Mouse (Mus musculus) midbrain, postnatal 0 days (tissue): Measurements from ENCODE around the gene Ugt1a8. TPM values are rescaled to one million over a fixed set of nuclear protein-coding genes. Genes with fewer than 3 reads are reported as not detected.

Source experiments
- ATAC-seq: fragments of 200-750 bp; cut with Nextera tagmentation; 2 replicates; pipeline ENCODE4 v1.8.0; 2017; ENCODE audit warnings: moderate number of reproducible peaks, mild to moderate bottlenecking, moderate TSS enrichment, moderate library complexity; ENCODE audit not compliant: low FRiP score
- DNase-seq: peaks from one replicate; pipeline ENCODE4 v3.0.0-alpha.2; 2015; ENCODE audit warnings: low spot score
- H3K27ac ChIP-seq: fragments of 300-500 bp; sonication (generic); 2 replicates; pipeline ENCODE4 v1.5.1; 2014; ENCODE audit warnings: low read depth, mild to moderate bottlenecking, low read length, mixed read lengths
- H3K27me3 ChIP-seq: fragments of 300-500 bp; sonication (generic); 2 replicates; pipeline ENCODE4 v1.6.1; 2014; ENCODE audit warnings: low read length, control low read depth, mixed read lengths; ENCODE audit not compliant: insufficient read depth
- H3K36me3 ChIP-seq: fragments of 300-500 bp; sonication (generic); 2 replicates; pipeline ENCODE4 v1.6.1; 2014; ENCODE audit warnings: low read length, control low read depth, mixed read lengths; ENCODE audit not compliant: insufficient read depth
- H3K4me1 ChIP-seq: fragments of 300-500 bp; sonication (generic); 2 replicates; pipeline ENCODE4 v1.6.1; 2014; ENCODE audit warnings: mild to moderate bottlenecking, control low read depth, antibody characterized with exemption, low read length, mixed read lengths; ENCODE audit not compliant: insufficient read depth
- H3K4me2 ChIP-seq: fragments of 300-500 bp; sonication (generic); 2 replicates; pipeline ENCODE4 v1.6.1; 2014; ENCODE audit warnings: low read depth, mild to moderate bottlenecking, low read length, mixed read lengths; ENCODE audit not compliant: poor library complexity, severe bottlenecking
- H3K4me3 ChIP-seq: fragments of 300-500 bp; sonication (generic); 2 replicates; pipeline ENCODE4 v1.5.1; 2014; ENCODE audit warnings: low read depth, mild to moderate bottlenecking, low read length, moderate library complexity
- H3K9ac ChIP-seq: fragments of 300-500 bp; sonication (generic); replicated peaks from 2 replicates; pipeline ENCODE4 v1.6.1; 2014; ENCODE audit warnings: mild to moderate bottlenecking, low read length, moderate library complexity, mixed read lengths; ENCODE audit not compliant: poor library complexity, severe bottlenecking
- H3K9me3 ChIP-seq: fragments of 300-500 bp; sonication (generic); 2 replicates; pipeline ENCODE4 v1.6.1; 2016; ENCODE audit warnings: low read length, control low read depth
- CTCF ChIP-seq: IDR thresholded peaks from 2 replicates; pipeline ENCODE4 v1.5.1; 2016; ENCODE audit warnings: antibody characterized with exemption, mild to moderate bottlenecking
- WGBS: fragments of 180-500 bp; shearing (Covaris S2); extraction: QIAGEN DNeasy Blood & Tissue Kit; methylation state at CpG from one replicate; pipeline ENCODE4 v1.1.7; 2014; 5-methylcytosine and 5-hydroxymethylcytosine counted together
- polyA plus RNA-seq: library from polyadenylated mRNA; unstranded; fragments of >200 nt; fragmentation: Nextera tagmentation; extraction: Ambion mirVana; gene quantifications from 2 replicates; pipeline ENCODE4 v1.2.1, GENCODE M21; 2015
- total RNA-seq: library from RNA; depleted of rRNA; stranded (reverse); fragments of >200 nt; gene quantifications from 2 replicates; pipeline ENCODE4 v1.2.3, GENCODE M21; 2014

The Ugt1a8 gene
- total and polyA plus RNA-seq, 2 experiments from 2014 or later = not detected

DNA sequence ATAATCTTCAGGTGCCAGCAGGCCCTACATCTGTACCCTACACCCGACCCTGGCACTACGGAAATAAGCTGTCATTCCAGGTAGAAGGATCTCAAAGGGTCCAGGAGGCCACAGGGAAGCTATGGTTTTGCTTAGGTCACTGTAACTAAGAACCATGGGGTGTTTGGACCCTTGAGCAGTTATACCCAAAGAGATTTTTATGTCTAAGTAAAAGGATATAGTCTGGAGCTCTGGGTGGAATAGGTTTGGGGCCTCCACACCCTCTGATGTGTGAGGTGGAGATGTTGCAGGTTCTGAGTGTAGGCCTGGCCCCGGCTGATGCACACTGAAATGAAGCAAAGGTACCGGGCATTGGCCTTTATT lies 146.6 kb downstream of the Ugt1a8 start:
- H3K4me2 ChIP-seq = no peak overlapping the region
- ATAC-seq = no peak
- no peaks in the 10 kb centered on the region for H3K27me3 ChIP-seq
- H3K4me3 ChIP-seq = no peak overlapping the region
- H3K4me1 ChIP-seq = no peaks in the 10 kb centered on the region
- H3K36me3 ChIP-seq = no peaks in the 10 kb centered on the region
- no peak for TF ChIP-seq CTCF
- H3K9ac ChIP-seq = no peak overlapping the region
- H3K9me3 ChIP-seq = peaks cover 98% of the 10 kb centered on the region
- no peak for DNase-seq
- no peak overlapping the region for H3K27ac ChIP-seq
- 62% methylated on average over 4 of the region's 4 CpGs for WGBS

- TF ChIP-seq CTCF = no peak
- no peak overlapping the region for H3K27ac ChIP-seq
- WGBS = 41% methylated on average over 5 of the region's 5 CpGs
- ATAC-seq (no peak), DNase-seq (no peak)
- H3K9me3 ChIP-seq = peaks cover 98% of the 10 kb centered on the region
- H3K4me3 ChIP-seq = no peak overlapping the region
- no peaks in the 10 kb centered on the region for H3K36me3 ChIP-seq
- no peaks in the 10 kb centered on the region for H3K27me3 ChIP-seq
- no peak overlapping the region for H3K9ac ChIP-seq
- no peak overlapping the region for H3K4me2 ChIP-seq
- no peaks in the 10 kb centered on the region for H3K4me1 ChIP-seq
Observed at GRCm38 (mm10) chr1:88234646-88235045, 147.0 kb downstream of the Ugt1a8 start.

GRCm38 (mm10) chr1:88235046-88235893 lies 147.7 kb downstream of the Ugt1a8 start:
- ATAC-seq = peak; percentile 11
- 63% methylated on average over 11 of the region's 11 CpGs for WGBS

DNA sequence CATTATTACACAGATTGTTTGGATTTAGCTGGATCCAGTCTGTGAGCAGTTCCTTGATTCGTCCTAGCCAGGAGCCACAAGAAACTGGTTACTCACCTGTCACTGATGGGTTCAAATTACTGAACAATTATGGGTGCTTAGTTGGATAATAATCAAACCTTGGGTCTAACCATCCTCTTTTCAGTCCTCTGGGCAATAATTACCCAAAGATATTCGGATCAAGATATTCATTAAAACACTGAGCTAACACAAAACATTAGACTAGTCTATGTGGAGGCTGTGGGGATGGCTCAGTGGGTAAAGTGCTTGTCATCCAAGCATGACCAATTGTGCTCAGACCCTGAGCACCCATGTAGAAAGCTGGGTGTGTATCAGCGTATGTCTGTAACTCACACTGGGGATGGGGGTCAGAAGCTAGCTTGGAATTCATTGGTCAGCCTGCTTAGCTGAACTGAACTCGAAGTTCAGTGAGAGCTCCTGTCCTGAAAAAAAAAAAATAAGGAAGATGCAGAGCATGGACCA lies 148.3 kb downstream of the Ugt1a8 start:
- no peak overlapping the region for H3K27ac ChIP-seq
- H3K9ac ChIP-seq = no peak overlapping the region
- no peaks in the 10 kb centered on the region for H3K4me1 ChIP-seq
- 60% methylated on average over 4 of the region's 4 CpGs for WGBS
- no peak for TF ChIP-seq CTCF
- H3K27me3 ChIP-seq = no peaks in the 10 kb centered on the region
- no peak overlapping the region for H3K4me3 ChIP-seq
- no peak for ATAC-seq
- H3K4me2 ChIP-seq = no peak overlapping the region
- H3K36me3 ChIP-seq = no peaks in the 10 kb centered on the region
- DNase-seq = no peak
- H3K9me3 ChIP-seq = peaks cover 98% of the 10 kb centered on the region

More at GRCm38 (mm10) chr1:88235046-88235893, 147.7 kb downstream of the Ugt1a8 start:
- Histone ChIP-seq H3K27me3 (no peaks in the 10 kb centered on the region), H3K4me3 (no peak overlapping the region), H3K4me2 (no peak overlapping the region), H3K9ac (no peak overlapping the region), H3K36me3 (no peaks in the 10 kb centered on the region), H3K9me3 (peaks cover 98% of the 10 kb centered on the region), H3K4me1 (no peaks in the 10 kb centered on the region), H3K27ac (no peak overlapping the region)
- DNase-seq = no peak
- TF ChIP-seq CTCF = no peak

GRCm38 (mm10) chr1:88237311-88237710 lies 149.7 kb downstream of the Ugt1a8 start:
- Histone ChIP-seq H3K4me2 (no peak overlapping the region), H3K27ac (no peak overlapping the region), H3K9ac (no peak overlapping the region), H3K36me3 (no peaks in the 10 kb centered on the region), H3K9me3 (peaks cover 97% of the 10 kb centered on the region), H3K4me1 (no peaks in the 10 kb centered on the region), H3K27me3 (no peaks in the 10 kb centered on the region), H3K4me3 (no peak overlapping the region)
- 76% methylated on average over 5 of the region's 5 CpGs for WGBS
- no peak for DNase-seq
- no peak for ATAC-seq
- TF ChIP-seq CTCF = no peak

- DNase-seq (no peak), ATAC-seq (no peak)
Observed at GRCm38 (mm10) chr1:88238771-88239170, 151.2 kb downstream of the Ugt1a8 start.

More at GRCm38 (mm10) chr1:88238771-88239170, 151.2 kb downstream of the Ugt1a8 start:
- Histone ChIP-seq H3K4me3 (no peak overlapping the region), H3K27ac (no peak overlapping the region), H3K27me3 (no peaks in the 10 kb centered on the region), H3K9me3 (peaks cover 97% of the 10 kb centered on the region), H3K4me1 (no peaks in the 10 kb centered on the region), H3K9ac (no peak overlapping the region), H3K36me3 (no peaks in the 10 kb centered on the region), H3K4me2 (no peak overlapping the region)
- WGBS = 75% methylated on average over 6 of the region's 6 CpGs
- no peak for TF ChIP-seq CTCF
